Mouse (Mus musculus): ENCODE measurements around the gene Mapt.

Mapt gene

GRCm38 (mm10) chr11:104317631-104318030 is 86.4 kb downstream of the Mapt start:
- DNase-seq, result no peak

DNA sequence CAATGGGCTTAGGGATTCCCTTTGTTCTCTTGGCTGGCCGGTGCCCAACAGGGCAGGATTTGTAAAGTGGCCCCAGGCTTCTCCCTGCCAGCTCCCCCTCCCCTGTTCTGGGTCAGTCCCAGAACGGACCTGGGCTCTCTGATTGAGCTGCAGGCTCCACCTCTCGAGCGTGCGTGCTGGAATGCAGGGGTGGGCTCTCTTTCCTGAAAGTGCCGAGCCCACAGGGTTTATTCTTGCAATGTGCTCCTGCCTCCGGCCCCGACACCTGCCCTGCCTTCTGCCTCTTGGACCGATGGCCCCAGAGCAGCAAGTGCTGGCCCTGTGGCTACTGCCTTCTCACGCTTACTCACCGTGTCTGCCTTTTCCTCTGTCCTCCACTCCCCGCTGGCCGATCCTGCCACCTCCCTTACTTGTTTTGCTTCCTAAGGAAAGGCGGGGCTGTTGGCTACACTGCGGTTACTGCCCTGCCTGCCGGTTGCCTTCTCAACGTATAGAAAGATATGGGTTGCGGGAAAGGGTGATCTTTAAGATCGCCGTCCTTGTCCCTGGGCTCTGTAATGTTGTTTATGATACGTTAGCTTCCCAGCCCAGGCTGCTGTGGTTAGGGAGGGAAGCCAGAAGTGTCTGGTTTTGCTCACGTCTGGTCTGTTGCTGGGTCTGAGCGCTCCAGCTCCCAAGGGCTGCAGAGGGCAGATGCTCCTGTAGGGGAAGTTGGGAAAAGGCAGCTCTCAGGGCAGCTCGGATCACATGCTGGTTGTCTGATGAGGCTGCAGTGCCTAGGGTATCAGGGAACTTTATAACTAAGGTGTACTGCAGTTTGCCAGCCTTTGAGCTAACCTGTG is 88.0 kb downstream of the Mapt start:
- no peak for DNase-seq

DNA sequence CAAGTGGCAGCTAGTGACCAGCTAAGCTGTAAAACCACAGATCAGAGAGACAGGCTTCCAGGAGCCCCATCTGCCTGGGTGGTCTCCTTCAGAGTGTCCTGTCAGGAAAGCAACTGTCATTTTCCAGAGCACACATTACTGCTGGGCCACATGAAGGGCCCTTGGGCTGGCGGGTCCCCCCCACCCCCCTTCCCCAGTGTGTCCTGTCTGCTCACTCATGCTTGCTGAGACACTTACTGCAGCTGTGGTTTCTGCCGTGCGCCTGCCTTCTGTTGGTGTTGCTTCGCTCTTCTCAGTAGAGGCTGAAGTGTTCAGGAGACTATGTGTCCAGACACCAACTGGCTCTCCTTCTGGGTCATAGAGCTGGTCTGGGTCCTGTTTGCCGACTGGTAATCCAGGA is 89.3 kb downstream of the Mapt start:
- DNase-seq, result no peak

- no peak for DNase-seq
Observed at GRCm38 (mm10) chr11:104322142-104322541, 91.0 kb downstream of the Mapt start.

DNA sequence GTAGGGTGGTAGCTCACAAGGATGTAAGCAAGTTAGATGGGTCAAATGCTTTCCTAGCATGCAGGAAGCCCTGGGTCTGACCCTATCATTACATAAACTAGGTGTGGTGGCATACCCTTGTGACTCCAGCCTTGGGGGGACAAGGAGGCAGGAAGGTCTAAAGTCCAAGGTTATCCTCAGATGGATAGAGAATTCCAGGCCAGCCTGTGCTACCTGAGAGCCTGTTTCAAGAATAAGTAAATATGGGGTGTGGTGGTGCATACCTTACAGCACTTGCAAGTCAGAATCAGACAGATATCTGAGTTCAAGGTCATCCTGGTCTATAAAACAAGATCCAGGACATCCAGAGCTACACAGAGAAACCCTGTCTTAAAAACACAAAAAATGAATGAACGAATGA is 96.3 kb downstream of the Mapt start:
- no peak for DNase-seq

DNA sequence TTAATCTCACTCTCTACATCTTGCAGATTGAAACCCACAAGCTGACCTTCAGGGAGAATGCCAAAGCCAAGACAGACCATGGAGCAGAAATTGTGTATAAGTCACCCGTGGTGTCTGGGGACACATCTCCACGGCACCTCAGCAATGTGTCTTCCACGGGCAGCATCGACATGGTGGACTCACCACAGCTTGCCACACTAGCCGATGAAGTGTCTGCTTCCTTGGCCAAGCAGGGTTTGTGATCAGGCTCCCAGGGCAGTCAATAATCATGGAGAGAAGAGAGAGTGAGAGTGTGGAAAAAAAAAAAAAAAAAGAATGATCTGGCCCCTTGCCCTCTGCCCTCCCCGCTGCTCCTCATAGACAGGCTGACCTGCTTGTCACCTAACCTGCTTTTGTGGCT is 96.8 kb downstream of the Mapt start:
- DNase-seq, result no peak

- DNase-seq, result no peak
Observed at GRCm38 (mm10) chr11:104329185-104329926, 98.2 kb downstream of the Mapt start.

DNA sequence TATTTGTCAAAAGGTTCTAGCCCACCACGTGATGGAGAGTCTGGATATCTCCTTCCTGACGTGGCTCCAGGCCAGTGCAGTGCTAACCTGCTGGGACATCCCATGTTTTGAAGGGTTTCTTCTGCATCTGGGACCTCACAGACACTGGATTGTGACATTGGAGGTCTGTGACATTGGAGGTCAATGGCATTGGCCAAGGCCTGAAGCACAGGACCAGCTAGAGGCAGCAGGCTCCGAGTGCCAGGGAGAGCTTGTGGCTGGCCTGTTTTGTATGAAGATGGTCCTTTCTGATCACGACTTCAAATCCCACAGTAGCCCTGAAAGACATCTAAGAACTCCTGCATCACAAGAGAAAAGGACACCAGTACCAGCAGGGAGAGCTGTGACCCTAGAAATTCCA is 99.0 kb downstream of the Mapt start:
- DNase-seq, result no peak

DNA sequence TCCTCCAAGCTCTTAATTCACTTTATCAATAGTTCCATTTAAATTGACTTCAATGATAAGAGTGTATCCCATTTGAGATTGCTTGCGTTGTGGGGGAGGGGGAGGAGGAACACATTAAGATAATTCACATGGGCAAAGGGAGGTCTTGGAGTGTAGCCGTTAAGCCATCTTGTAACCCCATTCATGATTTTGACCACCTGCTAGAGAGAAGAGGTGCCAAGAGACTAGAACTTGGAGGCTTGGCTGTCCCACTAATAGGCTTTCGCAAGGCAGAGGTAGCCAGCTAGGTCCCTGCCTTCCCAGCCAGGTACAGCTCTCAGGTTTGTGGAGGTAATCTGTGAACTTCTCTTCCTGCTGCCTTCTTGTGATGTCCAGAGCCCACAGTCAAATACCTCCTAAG is 100.0 kb downstream of the Mapt start:
- DNase-seq, result no peak

DNA sequence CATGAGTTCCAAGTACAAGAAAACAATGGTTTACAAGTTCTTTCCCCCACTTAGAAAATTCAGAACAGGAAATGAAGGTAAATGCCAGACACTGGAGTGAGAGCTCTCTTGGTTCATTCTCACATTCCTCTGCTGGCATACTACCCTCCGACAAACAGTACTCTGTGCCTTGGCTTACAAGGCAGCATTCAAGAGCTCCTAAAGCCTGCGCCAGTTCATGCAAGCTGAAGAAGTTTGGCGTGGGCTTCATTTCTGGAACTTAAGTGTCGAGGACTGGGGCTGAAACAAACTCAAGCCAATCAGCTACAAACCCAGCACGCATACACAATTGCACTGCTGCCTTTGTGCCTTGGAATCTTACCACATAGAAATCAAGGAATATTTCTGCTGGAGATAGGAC is 100.9 kb downstream of the Mapt start:
- no peak for DNase-seq

DNA sequence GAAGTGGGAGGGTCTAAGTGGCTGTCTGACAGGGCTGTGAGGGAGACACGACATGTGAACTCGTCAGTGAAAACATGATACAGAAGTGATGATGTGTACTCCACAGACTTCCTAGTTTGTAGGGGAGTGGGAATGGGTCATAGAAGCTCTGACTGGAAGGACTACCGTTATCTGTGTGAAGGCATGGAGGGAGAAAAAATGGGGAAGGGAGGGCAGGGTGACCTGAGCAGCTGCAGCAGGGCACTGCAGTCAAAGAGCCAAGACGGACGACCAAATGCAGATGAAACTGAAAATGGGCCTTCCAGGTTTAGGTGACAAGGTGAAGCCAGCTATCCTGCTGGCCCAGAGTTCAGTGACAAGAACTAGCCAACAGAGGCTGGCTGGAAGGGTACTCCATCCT is 102.9 kb downstream of the Mapt start:
- no peak for DNase-seq

GRCm38 (mm10) chr11:104334946-104335345 is 103.8 kb downstream of the Mapt start:
- DNase-seq, result no peak

DNA sequence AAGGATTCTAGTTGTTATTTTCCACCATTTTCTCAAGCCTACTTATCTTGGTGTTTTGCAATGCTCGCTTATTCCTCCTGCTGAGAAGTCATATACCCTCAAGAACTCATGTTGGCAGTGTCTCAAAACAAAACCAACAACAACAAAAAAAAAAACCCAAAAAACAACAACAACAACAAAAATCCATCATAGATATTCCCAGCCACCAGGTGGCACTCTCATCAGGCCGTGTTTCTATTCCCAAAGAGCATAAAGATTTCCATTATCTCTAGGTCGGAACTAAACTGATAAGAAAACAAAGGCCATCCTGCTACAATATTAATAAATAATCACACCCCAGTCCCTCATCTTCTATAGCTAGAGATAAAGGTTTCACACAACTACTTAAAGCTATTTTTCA is 115.7 kb downstream of the Mapt start:
- DNase-seq, result peak; percentile 55

GRCm38 (mm10) chr11:104361790-104362189 is 130.6 kb downstream of the Mapt start:
- no peak for DNase-seq

DNA sequence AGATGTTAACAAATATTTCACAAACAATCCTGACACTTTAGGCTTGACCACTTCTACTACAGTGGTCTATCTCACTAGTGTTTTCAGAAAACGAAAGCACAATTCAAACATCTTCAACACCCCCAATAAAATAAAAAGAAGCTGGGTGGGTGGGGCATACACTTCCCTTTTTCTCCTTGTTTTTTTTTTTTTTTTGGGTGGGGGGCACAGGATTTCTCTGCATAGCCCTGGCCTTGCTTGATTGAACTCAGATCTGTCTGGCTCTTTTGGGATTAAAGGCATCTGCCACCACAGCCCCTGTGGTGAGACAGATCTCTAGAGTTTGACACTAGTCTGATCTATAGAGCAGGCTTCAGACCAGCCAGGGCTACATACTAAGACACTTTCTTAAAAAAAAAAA is 131.5 kb downstream of the Mapt start:
- no peak for DNase-seq

- DNase-seq, result no peak
Observed at GRCm38 (mm10) chr11:104363823-104364600, 132.8 kb downstream of the Mapt start.

DNA sequence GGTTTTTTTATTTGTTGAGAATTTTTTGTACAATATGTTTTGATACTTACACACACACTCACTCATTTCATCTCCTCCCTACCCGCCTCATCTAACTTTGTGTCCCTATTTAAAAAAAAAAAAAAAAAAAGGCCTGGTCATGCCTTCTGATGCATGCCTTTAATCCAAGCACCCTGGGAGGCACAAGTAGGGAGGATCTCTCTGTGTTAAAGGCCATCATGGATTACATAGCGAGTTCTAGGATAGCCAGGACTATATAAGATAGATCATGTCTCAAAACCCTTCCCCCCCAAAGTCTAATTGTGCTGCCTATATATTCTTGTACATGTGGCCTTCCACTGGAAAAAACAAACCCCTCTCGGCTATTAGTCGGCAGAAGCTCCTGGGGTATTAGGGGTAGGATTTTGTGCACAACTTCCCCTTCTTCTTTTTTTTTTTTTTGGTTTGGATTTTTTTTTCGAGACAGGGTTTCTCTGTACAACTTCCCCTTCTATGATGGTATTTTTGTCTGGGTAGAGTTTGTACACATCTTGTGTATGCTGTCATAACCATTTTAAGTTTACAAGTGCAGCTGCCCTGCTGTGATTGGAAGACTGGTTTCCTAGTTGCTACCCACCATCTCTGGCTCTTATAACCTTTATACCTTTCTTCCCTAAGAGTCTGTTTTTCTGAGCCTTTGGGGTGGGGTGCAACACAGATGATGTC is 136.4 kb downstream of the Mapt start:
- no peak for DNase-seq

- no peak for DNase-seq
Observed at GRCm38 (mm10) chr11:104376291-104376690, 145.1 kb downstream of the Mapt start.

- peak; percentile 27 for DNase-seq
Observed at GRCm38 (mm10) chr11:104379635-104380034, 148.4 kb downstream of the Mapt start.

Data from kidney, adult 9 months (tissue).